Mouse (Mus musculus) ovary, postnatal 14 days (tissue): ENCODE data around the gene Gale.

Experiments used
- DNase-seq: peaks from one replicate; pipeline ENCODE4 v3.0.0; 2022; ENCODE audit warnings: low spot score

Gene Gale

DNA sequence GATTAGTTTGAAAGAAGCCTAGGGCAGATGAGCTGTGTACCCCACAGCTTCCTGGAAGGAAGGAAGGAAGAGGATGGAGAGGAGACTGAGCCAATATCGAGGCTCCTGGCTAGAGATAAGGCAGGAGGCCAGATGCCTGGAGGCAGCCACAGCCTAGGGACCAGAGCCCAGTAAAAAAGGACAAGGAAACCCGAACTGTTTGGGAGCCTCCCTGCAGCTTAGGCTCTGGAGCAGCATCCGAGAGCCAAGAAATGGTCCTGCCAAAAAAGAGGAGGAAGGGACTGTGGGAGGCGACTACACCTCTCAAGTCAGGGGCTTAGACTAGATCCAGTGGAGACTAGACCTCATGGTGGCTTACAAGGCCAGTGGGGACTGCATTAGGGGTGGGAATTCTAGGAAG is 20.1 kb upstream of the Gale start:
- no peak for DNase-seq

DNA sequence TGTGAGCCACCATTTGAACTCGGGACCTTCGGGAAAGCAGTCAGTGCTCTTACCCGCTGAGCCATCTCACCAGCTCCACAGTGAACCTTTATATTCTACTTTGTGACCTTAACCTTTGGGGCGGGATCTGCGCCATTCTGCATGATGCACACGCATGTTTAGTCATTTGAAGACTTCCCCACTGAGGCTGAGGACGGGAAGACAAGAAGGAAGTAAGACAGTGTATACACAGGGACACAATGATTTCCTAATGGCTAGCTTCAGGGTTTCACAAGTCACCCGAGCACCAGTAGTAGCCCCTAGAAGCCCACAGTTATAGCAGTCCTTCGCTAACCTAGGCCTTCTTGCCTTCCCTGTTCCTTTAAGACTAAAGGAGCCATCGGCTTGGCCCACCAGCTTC is 17.8 kb upstream of the Gale start:
- DNase-seq = no peak

DNA sequence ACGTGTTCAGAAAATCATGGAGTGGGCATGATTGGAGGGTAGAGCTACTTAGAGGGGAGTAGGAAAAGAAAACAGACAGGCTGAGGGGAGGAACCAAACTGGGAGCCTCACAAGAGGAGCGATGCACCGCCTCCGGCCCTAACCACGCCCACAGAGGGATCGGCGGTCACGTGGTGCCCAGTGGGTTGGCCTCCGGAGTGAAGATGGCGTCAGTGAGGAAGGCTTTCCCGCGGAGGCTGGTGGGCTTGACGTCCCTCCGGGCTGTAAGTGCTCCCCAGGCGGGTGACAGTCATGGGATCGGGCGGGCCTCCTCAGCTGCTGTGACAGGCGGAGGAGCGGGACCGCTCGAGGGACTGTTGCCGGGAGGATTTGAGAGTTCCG is 17.3 kb upstream of the Gale start, which contains the start of gene Hmgcl:
TSS of gene Hmgcl (plus strand) at position 171 of the 381 bp plus-strand sequence.
- peak; percentile 88 for DNase-seq

DNA sequence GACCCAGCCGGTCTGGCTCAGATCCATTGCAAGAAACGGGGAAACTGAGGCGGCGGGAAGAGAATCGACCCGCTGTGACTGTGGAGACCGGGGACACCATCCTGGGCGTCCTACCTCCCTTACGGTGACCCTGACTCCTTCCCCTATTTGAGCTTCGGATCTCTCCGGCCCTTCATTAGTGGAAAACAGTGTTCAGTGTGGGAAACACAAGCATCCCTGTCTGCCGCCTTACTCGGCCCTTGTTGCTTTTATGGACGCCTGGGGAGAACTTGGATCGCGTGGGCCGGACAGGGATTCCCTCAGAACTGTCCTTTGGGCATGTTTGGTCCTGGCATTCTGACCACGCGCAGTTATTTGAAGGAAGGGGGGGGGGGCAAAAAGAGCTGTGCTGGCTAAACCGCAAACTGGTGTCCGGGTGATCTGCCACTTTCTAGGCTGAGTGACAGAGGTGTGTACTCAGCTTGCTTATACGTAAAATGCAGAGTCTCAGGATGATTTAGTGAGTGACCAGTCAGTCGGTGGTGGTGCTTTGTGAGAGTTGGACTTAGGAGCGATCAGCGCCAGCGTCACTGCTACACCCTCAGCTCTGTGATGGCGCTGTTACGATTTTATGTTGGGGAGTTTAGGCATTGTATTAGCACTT is 16.7 kb upstream of the Gale start:
- DNase-seq = no peak

DNA sequence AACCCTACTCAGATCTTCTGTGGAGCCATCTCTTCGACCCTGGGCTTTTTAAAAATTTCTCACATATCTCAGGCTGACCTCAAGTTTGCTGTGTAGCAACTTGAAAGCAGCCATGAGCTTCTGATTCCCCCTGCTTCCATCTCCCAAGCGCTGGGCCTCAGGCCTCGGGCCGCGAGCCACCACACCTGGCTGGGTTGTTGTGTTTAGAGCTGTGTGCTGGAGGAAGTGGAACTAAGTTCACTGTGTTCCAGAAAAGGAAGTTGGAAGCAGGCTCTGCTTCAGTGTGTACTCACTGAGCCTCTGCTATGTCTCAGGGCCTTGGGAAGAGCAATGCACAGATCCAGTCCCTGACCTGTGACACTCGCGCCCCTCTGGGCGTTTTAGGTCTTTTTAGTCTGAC is 15.4 kb upstream of the Gale start:
- no peak for DNase-seq

DNA sequence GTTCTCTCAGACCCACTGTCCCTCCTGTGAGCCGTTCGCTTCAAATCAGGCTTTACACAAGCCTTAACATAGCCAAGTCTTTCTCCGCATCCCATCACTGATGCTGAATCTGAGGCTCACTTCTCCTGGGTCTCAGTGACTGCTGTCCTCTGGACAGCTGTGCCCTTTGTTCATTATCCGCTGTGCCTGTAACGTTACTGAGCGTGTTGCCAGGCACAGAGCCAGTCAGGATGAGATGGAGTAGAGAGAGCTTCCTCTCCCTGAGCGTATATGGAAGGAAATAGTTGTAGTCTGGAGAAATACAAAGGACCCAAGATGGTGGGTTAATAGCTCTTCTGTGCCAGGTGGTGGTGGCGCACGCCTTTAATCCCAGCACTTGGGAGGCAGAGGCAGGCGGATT is 14.1 kb upstream of the Gale start:
- DNase-seq = no peak

DNA sequence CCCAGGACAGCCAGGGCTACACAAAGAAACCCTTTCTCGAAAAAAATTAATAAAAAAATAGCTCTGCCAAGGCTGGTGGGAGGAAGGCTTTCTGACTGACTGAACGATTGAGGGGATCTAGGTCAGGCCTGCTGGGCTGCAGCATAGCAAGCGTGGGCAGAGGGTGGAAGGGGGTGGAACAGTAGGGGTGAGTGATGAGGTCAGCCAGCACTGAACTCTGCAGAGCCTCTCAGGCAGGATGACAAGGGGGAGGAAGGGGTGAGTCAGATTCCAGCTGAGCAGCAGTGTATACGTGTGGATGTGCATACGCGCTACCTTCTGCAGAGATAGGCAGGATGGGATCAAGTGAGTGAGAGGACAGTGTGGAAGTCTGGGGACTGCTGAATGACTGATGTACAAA is 13.6 kb upstream of the Gale start:
- no peak for DNase-seq

DNA sequence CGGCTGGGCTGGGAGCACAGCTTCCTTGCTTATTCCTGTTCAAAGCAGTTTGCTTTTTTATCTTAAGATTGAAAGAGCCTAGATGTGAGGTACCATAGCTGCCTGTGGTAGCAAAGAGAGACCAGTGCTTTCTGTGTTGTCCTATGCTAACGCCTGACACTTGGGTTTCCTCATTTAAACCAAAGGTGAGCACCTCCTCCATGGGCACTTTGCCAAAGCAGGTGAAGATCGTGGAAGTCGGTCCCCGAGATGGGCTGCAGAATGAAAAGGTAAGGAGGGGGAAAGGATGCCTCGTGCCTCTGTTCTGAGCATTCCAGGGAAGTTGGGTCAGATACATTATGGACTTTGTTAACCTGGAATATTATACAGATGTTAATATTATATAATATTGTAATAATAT is 13.2 kb upstream of the Gale start:
- no peak for DNase-seq

DNA sequence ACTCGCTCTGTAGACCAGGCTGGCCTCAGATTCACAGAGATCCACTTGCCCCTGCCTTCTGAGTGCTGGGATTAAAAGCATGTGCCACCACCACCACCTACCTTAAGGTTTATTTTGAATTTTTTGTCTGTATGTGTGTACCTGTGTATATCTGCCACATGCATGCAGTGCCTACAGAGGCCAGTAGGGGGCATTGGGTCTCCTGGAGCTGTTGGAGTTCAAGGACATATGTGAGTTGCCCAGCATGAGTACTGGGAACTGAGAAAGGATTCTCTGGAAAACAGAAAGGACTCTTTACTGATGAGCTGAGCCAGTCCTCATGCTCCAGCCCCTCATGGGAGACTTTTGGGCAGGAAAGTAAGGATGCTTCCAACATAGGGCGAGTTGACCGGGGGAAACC is 12.0 kb upstream of the Gale start:
- no peak for DNase-seq

DNA sequence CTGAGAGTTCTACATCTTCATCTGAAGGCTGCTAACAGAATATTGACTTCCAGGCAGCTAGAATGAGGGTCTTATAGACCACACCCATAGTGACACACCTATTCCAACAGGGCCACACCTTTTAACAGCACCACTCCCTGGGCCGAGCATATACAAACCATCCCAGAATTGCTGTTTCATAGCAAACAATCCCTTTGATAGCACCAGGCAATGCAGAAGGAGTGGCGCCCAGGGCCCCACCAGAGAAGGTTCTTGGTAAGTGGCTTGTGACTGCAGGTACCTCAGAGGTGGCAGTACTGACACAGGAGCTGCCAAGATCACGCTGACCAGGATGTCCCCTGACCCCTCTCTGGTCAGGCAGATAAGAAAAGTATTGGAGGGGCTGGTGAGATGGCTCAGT is 10.3 kb upstream of the Gale start:
- DNase-seq = no peak

DNA sequence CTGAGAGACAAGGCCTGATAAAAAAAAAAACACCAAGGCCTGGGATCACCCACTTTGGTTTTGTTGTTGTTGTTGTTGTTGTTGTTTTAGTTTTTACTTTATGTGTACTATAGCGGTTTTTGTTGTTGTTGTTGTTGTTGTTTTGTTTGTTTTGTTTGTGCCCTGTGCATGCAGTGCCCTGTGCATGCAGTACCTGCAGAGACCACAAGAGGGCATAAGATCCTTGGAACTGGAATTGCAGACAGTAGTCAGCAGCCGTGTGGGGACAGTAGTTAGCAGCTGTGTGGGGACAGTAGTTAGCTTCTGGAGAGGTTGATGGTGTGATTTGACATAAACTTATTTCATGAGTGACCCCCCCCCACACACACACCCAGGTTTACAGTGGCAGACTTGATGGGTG is 9.3 kb upstream of the Gale start:
- peak; percentile 76 for DNase-seq

DNA sequence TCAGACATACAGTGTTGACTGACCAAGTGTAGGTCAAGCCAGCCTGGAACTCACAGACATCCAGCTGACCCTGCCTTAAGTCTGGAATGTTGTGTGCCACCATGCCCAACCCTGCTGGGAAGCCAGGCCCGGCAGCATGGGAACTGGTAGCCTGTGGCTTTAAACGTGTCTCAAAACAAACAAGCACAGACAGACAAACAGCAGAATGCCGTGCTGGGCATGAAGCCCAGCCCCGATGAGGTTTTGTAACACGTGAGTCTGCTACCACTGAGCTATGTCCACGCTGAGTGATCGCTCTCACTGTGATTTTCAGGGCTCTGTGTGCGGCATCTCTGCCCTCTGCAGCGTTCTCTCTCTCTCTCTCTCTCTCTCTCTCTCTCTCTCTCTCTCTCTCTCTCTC is 7.6 kb upstream of the Gale start:
- DNase-seq = no peak

DNA sequence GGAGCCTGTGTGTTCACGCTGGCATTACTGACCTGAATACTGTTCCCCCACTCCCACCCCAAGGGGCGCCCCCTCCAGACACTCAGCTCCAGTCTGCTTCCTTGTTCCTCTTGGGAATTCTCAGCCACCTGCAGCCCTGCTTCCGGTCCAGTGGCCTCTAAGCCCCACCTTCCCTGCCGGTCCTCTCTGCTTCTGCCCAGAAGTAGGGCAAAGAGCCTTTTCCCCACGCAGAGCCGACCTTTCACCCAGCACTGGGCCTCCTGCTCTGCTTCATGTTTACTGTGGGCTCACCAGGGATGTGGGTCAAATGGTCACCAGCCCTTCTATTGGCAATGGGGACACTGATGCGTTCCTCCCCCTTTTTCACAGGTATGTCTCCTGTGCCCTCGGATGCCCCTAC is 5.2 kb upstream of the Gale start:
- DNase-seq = no peak

DNA sequence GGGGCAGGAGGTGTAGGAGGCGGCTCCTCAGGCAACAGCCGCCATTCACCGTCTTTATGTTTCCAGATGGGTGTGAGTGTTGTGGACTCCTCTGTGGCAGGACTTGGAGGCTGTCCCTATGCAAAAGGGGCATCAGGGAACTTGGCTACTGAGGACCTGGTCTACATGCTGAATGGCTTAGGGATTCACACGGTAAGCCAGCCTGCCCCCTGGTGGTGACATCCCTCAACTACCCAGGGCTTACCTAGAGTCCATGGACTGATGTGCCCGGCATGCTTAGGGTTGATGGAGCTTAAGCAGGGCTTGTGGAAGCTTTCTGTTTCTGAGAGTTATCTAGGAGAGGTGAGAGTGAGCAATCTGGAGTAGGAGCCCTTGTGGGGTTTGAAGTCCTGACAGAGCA is 2.8 kb upstream of the Gale start:
- peak; percentile 70 for DNase-seq

DNA sequence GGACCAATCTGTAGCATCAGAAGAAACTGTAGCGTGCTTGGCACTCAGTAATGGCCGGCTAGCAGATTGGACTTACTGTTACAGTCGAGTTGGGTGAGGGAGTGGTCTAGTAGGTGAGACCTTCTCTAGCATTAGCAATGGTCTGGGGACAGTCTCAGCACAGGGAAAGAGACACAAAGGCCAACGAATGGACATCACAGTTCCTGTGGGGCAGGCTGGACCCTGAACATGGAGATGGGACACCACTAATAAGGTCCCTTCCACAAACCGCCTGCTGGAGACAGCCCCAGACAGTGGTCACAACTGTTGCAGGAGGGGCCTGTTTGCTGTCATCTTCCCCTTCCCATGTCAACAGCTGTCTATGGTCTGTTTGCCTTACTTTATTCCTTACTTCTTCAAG is 1.8 kb upstream of the Gale start:
- DNase-seq = no peak

DNA sequence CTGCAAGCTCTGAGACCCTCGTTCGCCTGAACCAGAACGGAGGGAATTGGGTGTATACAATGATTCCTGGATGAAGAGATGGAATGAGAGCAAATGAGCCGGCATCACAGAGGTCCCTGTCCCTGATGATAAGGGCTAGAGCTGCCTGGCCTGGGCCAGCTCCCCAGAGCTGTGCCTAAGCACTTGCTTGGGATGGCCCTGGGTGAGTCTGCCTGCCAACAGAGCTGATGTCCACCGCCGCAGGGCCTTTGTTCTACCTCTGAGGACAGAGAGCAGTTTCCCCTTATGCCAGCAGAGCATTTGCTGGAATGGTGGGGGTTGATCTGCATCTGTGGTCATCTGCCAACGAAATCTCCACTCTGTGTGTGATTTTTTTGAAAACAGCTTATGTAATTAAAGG is 1.3 kb upstream of the Gale start:
- no peak for DNase-seq

DNA sequence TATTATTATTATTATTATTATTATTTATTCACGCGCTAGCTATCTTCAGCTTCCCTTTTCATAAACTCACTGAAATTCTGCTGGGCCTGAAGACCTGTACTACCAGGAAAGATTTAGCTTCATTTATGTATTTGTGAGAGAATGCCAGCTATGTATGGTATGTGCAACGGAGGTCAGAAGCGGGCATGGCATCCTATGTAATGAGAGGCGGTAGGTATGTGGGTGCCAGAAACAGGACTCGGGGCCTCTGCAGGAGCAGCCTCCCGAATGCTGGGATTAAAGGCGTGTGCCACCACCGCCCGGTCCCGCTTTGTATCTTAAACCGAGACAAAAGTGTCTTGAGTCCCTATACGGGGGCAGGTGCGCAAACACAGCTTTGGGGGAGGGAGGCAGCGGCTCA is 581 bp upstream of the Gale start:
- no peak for DNase-seq

DNA sequence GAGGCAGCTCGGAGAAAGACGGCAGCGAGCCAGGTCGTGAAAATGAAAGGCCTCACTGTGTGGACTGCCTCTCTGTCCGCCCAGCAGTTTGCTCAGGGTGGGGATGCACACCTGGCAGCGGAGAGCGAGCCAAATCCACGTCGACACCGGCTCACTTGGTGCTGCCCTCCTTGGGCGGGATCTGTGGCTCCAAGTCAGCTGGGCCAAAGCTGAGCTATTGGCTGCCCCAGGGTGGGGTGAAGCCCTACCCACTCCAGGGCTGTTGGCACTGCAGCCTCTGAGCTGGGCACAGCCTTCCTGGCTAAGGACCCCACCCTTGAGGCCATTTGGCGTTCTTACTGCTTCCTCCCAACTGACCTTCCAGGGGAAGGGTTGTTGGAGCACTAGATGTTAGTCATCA is 899 bp downstream of the Gale start:
- DNase-seq = peak; percentile 44

DNA sequence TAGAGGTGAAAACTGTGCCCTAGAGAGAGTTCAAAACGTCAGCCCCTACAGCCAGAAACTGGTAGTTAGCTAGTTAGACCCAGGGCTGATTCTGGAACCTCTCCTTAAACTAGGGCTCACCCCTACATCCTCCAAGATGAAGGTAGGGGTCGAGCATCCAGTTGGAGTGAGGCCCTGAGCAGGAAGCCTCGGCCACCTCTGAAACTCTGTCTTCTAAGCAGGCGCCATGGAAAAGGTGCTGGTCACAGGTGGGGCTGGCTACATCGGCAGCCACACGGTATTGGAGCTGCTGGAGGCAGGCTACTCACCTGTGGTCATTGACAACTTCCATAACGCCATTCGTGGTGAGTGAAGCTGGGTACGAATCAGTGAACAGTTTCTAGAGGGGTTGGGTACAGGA is 1.6 kb downstream of the Gale start:
- DNase-seq = no peak

DNA sequence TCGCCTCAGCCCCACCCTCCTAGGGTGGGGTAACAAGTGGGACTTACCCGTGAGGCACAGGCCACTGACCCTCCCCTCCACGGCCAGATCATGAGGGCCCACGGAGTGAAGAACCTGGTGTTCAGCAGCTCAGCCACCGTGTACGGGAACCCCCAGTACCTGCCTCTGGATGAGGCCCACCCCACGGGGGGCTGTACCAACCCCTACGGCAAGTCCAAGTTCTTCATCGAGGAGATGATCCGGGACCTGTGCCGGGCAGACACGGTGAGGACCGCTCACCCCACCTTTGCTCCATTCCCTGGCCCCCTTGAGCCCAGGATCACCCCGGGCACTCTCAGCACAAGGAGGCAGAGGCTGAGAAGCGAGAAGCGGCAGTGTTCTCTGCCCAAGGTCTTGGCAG is 2.8 kb downstream of the Gale start:
- no peak for DNase-seq

DNA sequence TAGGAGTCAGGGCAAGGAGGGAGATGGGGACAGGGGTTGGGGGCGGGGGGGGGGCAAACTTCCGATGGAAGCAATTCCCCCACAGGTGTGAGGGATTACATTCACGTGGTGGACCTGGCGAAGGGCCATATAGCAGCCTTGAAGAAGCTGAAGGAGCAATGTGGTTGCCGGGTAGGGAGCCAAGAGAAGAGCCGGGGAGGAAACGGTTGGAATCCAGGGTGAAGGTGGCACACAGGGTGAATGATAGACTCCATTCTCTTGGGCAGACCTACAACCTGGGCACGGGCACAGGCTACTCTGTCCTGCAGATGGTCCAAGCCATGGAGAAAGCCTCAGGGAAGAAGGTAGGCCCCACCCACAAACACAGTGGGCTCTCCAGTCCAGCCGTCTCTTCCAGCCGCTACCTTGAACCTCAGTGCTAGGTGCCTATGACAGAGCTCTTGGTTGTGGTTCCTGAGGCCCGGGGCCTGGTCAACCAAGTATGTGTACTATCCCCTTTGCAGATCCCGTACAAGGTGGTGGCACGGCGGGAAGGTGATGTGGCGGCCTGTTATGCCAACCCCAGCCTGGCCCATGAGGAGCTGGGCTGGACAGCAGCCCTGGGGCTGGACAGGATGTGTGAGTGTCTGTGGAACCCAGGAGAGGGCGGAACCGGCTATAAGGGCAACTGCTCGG is 3.7 kb downstream of the Gale start:
- no peak for DNase-seq

DNA sequence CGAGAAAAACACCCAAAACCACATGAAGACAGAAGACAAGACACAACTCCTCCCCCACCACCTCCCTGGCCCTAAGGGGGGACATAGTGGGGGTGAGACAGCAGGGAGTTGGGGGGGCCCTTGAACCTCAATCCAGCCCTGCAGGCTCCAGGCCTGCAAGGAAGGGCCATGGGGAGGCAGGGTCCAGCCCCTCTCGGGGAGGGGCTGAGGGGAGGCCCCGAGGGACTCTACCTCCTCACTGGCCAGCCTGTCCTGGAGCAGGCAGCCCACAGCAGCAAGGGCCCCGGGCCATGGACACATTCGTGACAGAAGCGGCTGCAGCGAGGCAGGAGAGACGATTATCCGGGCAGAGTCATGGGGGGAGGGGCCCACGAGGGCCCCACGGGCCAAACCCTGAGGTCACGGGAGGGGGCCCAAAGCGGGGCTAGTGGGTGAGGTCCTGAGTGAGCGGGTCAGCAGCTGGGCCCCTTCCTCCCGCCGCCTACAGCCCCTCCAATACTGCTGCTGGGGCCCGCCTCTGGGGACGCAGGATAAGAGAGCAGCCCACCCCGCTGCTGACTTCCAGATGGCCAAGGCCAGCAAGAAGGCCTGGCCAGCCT is 4.8 kb downstream of the Gale start:
- DNase-seq = no peak

DNA sequence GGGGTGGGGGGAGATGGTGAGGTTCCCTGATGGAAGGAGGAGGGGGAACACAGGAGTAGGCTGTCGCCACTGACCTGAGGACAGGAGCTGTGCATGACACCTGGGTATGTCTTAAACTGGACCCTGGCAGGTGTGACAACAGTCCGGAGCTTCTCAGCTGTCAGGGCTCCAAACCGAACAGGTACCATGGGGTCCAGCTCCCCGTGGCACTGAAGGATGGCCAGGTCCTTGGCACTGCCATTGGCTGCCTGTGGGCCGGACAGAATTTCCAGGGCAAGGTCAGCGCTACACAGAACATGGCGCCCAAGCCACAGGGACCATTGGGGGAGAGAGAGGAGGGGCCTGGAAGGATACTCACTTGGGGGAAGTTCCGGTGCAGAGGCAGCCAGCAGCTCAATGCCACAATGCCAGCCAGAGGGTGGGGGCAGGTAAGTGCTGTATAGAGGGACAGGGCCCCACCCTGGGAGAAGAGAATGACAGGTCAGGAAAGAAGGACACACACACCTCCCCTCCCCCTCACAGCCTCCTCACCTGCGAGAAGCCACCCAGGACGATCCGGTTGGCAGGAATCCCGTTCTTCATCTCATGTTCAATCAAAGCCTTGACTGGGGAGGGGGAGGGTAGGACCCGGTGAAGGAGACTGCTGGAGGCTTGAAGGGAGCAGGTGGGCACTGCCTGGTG is 5.7 kb downstream of the Gale start:
- no peak for DNase-seq
